Mouse (Mus musculus): ENCODE results near the gene Calcoco1.

Calcoco1 gene

DNA sequence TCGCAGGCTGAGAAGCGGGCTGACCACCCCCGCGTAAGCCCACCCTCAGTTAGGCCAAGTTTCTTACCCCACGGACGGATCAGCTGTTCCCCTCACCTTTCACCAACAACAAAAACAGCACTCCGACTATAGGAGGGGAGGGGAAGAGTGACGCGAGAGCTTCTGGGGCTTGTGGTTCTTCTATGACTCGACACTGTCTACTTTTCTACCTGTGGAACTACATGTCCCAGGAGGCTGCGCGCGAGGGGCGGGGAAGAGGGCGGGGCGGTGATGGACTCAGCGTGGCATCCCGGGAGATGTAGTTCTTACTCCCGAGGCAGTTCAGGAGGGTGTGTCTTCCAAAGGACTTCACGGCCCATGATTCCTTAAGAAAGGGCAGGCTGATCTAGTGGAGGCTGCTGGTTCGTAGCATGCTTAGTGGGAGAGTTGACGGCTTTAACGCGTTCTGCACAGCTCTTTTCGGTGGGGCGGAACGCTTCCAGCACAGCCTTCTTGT lies at the start of gene Calcoco1:
Gene Calcoco1 (minus strand): TSS at position 199 of the 496 bp plus-strand sequence.
- in situ Hi-C loops (cut with MboI), result no loop called here

- in situ Hi-C loops (cut with MboI), result no loop called here
Measured at GRCm38 (mm10) chr15:102770866-102771265, 48.9 kb upstream of the Calcoco1 start.

DNA sequence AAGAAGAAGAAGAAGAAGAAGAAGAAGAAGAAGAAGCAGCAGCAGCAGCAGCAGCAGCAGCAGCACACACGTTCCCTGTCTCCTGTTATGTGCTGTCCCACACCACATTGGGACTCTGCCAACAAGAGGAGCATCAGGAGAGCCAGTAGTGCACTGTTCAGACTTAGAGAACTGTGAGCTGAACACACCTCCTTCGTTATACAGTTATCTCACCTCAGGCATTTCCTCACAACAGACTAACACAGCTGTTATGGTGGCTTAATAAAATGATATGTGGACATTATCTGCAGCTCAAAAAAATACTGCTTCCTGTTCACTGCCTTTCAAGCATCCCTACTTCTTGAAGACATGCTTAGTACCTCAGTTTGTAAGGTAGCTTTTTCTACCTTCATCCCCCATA lies 43.2 kb upstream of the Calcoco1 start:
- in situ Hi-C loops (cut with MboI), result no loop called here

- in situ Hi-C loops (cut with MboI), result no loop called here
Measured at GRCm38 (mm10) chr15:102761745-102762378, 39.9 kb upstream of the Calcoco1 start.

DNA sequence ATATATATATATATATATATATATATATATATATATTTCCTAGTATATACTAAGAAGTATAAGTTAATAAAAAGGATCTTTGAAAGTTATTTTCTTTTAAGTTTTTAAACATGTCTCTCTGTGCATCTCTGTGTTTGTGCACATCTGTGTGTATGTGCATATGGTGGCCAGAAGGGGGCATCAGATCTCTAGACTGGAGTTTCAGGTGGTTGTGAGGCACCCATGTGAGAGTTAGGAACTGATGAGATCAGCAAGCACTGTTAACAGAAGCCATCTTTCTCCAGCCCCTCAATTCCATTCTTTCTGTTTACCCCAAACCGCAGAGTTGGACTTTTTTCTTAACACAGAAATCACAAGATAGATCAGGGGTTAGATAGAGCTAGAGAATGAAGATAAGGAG lies 35.7 kb upstream of the Calcoco1 start:
- in situ Hi-C loops (cut with MboI), result no loop called here

- in situ Hi-C loops (cut with MboI), result no loop called here
Measured at GRCm38 (mm10) chr15:102755053-102755452, 33.1 kb upstream of the Calcoco1 start.

- in situ Hi-C loops (cut with MboI), result no loop called here
Measured at GRCm38 (mm10) chr15:102754361-102754760, 32.4 kb upstream of the Calcoco1 start.

GRCm38 (mm10) chr15:102753170-102753569 lies 31.2 kb upstream of the Calcoco1 start:
- in situ Hi-C loops (cut with MboI), result no loop called here

- in situ Hi-C loops (cut with MboI), result no loop called here
Measured at GRCm38 (mm10) chr15:102752164-102752563, 30.2 kb upstream of the Calcoco1 start.

- in situ Hi-C loops (cut with MboI), result no loop called here
Measured at GRCm38 (mm10) chr15:102750241-102750640, 28.3 kb upstream of the Calcoco1 start.

DNA sequence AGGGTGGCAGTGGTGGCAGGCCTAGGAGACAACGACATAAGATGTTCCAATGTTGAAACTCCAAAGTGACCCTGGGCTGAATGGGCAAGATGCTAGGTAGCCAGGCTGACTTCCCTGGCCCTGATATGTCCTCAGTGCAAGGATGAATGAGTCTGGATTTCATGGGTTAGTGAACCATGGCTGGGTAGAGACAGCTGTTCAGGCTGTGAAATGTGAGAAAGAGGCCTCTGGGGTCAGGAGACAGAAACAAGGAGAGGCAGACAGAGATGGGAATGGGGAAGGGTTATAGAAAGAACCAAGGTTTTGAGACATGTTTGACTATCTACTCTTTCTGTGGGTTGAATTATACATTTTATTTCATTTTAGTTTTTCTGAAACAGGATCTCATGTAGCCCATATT lies 27.1 kb upstream of the Calcoco1 start:
- in situ Hi-C loops (cut with MboI), result loop anchor here (10.0 kb wide), 1 partner anchor 54 kb away; no protein-coding TSS in a partner anchor

- in situ Hi-C loops (cut with MboI), result loop anchor here (10.0 kb wide), 1 partner anchor 53 kb away; no protein-coding TSS in a partner anchor
Measured at GRCm38 (mm10) chr15:102747853-102748252, 25.9 kb upstream of the Calcoco1 start.

- in situ Hi-C loops (cut with MboI), result loop anchor here (10.0 kb wide), 1 partner anchor 52 kb away; no protein-coding TSS in a partner anchor
Measured at GRCm38 (mm10) chr15:102747286-102747640, 25.3 kb upstream of the Calcoco1 start.

DNA sequence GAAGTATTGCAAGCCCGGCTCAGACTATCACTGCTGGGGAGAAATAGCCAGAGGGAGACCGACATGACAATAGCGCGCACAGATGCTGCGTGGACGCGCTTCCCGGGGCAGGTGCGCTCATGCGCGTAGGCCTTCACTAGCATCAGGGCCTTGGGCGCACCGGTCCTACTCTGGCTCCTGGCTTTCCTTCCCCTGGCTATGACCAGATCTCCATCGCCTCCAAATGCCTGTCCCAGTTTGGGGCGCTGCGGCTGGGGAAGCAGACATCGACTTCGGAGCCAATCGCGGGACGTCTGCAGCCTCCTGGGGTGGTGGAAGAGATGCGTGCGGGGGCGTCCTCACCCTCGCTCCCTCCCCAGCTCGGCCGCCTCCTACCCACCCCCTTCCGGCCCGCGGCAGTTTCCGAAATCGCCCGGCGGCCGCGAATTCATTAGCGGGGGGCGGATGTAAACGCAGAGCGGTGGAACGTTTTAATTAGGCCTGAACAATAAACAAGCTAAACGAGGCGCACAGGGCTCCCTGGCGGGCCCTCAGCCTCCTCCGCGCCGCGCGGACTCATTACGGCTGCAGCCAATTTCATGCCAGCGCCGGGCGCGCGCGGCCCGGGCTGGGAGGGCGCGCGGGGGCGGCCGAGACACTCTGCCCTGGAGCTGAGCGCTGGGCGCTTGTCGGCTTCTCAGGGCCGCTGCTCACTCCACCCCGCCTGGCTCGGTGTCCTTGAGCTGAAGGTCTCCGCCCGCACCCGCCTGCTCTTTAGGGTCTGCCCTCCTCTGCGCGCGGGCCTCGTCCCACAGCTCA lies 24.7 kb upstream of the Calcoco1 start:
- in situ Hi-C loops (cut with MboI), result loop anchor here (10.0 kb wide), 1 partner anchor 52 kb away; no protein-coding TSS in a partner anchor

GRCm38 (mm10) chr15:102746126-102746487 lies 24.1 kb upstream of the Calcoco1 start:
- in situ Hi-C loops (cut with MboI), result loop anchor here (10.0 kb wide), 1 partner anchor 51 kb away; no protein-coding TSS in a partner anchor

DNA sequence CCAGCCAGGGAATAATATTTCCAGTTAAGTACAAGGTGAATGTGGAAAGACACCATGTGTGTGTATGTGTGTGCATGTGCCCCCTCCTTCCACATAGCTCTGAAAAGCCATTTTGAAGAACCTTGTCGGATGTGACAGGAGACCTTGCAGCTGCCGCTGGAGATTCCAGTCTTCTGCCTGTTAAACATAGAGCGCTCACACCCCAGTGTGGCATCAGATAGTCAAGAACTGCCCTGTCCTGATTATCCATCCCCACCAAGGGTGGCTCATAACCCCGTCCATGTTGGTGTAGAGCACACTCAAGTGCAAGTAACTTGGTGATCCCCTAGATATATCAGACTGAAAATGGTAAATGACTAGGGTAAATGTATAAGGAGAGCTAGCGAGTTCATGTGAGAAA lies 23.4 kb upstream of the Calcoco1 start:
- in situ Hi-C loops (cut with MboI), result loop anchor here (10.0 kb wide), 1 partner anchor 51 kb away; no protein-coding TSS in a partner anchor

DNA sequence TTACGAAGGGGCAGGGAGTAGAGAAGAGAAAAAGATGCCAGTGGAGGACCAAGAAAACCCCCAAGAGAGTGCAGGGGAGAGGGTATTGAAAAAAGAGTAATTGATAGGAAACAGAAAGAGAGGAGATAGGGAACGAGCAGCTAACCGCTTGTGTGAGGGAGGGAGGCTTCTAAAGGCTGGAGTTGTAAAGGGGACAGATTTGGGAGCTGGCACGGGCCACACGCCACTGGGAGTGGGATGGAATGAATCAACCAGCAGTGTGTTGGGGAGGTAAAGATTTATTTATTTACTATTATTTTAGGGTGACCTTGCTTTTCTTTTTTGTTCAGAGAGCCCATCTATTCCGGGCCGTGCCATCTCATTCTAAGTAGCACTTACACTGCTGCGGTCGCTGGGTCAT lies 22.9 kb upstream of the Calcoco1 start:
- in situ Hi-C loops (cut with MboI), result loop anchor here (10.0 kb wide), 1 partner anchor 50 kb away; no protein-coding TSS in a partner anchor

- in situ Hi-C loops (cut with MboI), result loop anchor here (10.0 kb wide), 1 partner anchor 50 kb away; no protein-coding TSS in a partner anchor
Measured at GRCm38 (mm10) chr15:102744416-102744815, 22.4 kb upstream of the Calcoco1 start.

DNA sequence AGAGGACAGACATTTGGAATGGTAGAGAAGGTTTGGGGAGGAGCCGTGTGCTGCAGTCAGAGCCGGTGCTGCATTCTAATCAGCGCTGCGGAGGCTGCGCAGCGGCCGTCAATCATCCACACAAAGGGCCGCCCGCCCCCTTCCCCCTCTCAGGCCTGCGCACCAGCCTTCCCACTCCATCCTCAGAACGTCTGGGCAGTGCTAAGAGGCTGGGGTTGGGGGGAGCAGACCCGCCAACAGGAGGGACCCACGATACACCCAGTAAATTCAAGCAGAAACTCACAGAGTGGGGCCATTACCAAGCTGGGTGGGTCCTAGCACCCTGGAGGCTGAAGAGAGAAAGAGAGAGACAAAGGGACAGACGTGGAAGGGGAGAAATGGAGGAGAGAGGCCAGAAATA lies 22.0 kb upstream of the Calcoco1 start:
- in situ Hi-C loops (cut with MboI), result loop anchor here (10.0 kb wide), 1 partner anchor 49 kb away; no protein-coding TSS in a partner anchor

DNA sequence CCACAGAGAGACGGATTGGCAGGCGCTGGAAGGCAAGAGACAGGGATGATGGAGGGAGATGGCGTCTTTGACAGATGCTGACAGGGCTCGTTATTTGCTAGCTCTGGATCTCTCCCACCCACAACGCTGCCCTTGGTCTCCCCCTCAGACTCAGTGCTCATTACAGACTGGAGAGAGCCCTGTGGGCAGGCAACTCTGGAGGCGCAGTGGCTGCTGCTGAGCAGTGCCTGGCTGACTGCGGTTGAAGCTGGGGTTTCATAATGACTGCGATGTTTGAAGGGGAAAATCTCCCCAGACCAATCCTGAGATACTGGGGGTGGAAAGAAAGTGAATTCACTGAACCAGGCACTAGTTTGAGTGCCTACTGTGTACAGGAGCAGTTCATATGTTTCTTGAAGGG lies 21.2 kb upstream of the Calcoco1 start:
- in situ Hi-C loops (cut with MboI), result loop anchor here (10.0 kb wide), 1 partner anchor 48 kb away; no protein-coding TSS in a partner anchor

DNA sequence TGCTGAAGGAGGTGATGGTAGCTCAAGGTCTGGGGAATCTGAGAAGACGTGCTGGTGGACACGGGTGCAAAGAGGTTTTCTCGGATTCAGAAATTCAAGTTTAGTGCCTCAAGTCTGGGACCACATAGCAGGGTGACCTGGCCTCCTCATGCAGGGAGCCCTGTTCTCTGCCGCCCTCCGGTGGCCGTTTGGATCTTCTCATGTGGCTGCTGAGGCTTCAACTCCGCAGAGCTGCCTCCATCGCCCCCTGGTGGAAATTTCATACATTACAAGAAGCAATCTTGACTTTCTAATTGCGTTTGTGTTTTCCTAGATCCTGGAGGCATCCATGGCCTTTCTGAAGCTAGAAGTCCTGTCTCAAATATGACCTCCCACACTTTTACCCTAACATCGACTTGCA lies 20.6 kb upstream of the Calcoco1 start:
- in situ Hi-C loops (cut with MboI), result loop anchor here (10.0 kb wide), 1 partner anchor 48 kb away; no protein-coding TSS in a partner anchor

GRCm38 (mm10) chr15:102739520-102740297 lies 17.7 kb upstream of the Calcoco1 start:
- in situ Hi-C loops (cut with MboI), result loop anchor here (10.0 kb wide), 1 partner anchor 45 kb away; no protein-coding TSS in a partner anchor
